Mouse (Mus musculus): ENCODE results near the gene Mucl3. TPM values are rescaled to one million over a fixed set of nuclear protein-coding genes. Genes with fewer than 3 reads are reported as not detected.

The Mucl3 gene
- polyA plus RNA-seq, 1 experiment from 2014 or later: not detected

DNA sequence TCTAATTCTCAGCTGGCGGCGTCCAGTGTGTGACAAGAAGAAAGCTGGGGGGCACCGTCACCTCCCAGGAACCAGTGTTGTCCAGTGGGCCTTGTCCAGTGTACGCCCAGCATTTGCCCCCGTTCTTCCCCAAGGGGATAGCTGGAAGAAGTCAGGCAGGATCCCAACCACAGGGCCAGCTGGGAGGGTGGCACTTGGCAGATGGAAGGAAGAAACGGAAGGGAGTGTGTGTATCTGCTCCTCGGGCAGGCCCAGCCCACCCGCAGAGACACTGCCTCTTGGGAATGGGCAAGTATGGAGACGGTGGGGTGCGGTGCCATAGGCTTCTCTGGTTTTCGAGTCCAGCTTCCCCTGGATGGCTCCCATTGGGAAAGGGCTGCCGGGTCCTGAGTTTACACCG lies 38.5 kb upstream of the Mucl3 start:
- H3K9ac ChIP-seq (replicated peaks): no peak overlapping the region
- H3K4me1 ChIP-seq (ENCODE audit: insufficient read depth): no peaks in the 10 kb centered on the region
- H3K4me3 ChIP-seq (ENCODE audit: low read depth, low read length): no peak overlapping the region
- no peak overlapping the region for H3K4me2 ChIP-seq (ENCODE audit: low read depth, low read length)
- H3K27me3 ChIP-seq (ENCODE audit: insufficient read depth, low read length): no peaks in the 10 kb centered on the region
- 70% methylated on average over 13 of the region's 13 CpGs for WGBS (ENCODE audit: insufficient replicate concordance)
- TF ChIP-seq CTCF (IDR thresholded peaks at IDR 0.05; ENCODE audit: low read depth) (no peak), EP300 (IDR thresholded peaks at IDR 0.05; ENCODE audit: low read depth) (no peak)
- no peaks in the 10 kb centered on the region for H3K9me3 ChIP-seq (ENCODE audit: low read length)
- no peak overlapping the region for H3K27ac ChIP-seq (ENCODE audit: low read depth)
- no peaks in the 10 kb centered on the region for H3K36me3 ChIP-seq (replicated peaks; ENCODE audit: insufficient read depth, low read length)
- DNase-seq (no peak), ATAC-seq (no peak)

DNA sequence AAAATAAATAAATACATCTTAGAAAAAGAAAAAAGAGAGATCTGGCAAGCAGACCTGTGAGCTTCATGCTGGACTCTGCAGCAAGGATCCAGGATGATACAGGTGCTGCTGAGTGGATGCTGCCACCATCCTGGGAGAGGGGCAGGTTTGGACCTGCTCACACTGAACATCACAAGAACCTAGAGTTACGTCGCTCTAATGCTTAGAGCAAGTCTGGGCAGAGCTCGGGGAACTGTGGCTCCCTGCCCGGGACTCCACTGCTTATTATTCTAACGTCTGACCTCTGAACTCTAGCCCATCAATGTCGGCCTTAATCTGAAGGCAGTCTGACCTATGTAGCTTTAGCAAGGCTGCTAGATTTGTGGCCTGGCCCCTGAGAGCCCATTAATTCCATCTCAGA lies 37.1 kb upstream of the Mucl3 start:
- no peaks in the 10 kb centered on the region for H3K9me3 ChIP-seq (ENCODE audit: low read length)
- WGBS (ENCODE audit: insufficient replicate concordance): 45% methylated on average over 6 of the region's 6 CpGs
- H3K4me2 ChIP-seq (ENCODE audit: low read depth, low read length): no peak overlapping the region
- no peaks in the 10 kb centered on the region for H3K4me1 ChIP-seq (ENCODE audit: insufficient read depth)
- no peaks in the 10 kb centered on the region for H3K36me3 ChIP-seq (replicated peaks; ENCODE audit: insufficient read depth, low read length)
- no peak for ATAC-seq
- H3K4me3 ChIP-seq (ENCODE audit: low read depth, low read length): no peak overlapping the region
- H3K9ac ChIP-seq (replicated peaks): no peak overlapping the region
- no peaks in the 10 kb centered on the region for H3K27me3 ChIP-seq (ENCODE audit: insufficient read depth, low read length)
- no peak for TF ChIP-seq CTCF (IDR thresholded peaks at IDR 0.05; ENCODE audit: low read depth)
- TF ChIP-seq EP300 (IDR thresholded peaks at IDR 0.05; ENCODE audit: low read depth): no peak
- no peak overlapping the region for H3K27ac ChIP-seq (ENCODE audit: low read depth)
- DNase-seq: no peak

DNA sequence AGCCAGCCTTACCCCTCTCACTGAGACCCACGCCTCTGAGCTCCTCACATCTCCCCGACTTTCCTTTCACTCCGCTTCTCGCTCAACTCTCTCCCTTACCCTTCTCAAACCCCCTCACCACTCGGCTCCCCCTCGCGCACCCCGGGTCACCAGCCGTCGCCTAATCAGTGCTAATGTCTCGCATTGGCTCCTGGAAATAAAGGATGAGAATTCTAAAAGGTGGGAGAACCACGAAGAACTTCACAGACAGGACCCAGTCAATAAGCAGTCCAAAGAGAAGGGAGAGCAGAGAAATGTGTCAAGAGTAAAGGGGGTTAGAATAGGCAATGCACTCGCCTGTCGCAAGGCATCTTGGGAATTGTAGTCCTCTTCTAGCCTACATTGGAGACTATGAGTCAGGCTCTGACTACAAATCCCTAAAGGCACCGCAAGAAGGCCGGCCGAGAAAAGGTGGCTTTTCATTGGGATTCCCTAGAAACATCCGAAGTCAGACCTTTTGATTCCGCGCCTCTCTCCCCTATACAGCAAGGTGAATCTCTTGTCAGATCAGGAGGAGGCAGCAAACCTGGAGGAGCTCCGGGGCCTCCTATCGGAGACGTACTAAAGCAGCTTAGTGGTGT lies 30.0 kb upstream of the Mucl3 start, which contains the start of gene Gtf2h4:
Gene Gtf2h4, minus strand, starts transcription at position 324 of the 620 bp plus-strand sequence.
- H3K36me3 ChIP-seq (replicated peaks; ENCODE audit: insufficient read depth, low read length): 0 out of 2 replicates have a peak, but pooled peaks cover 5% of the 10 kb centered on the region
- H3K4me2 ChIP-seq (ENCODE audit: low read depth, low read length): peak within 1 kb of the TSS; percentile 93
- DNase-seq: peak; percentile 83
- H3K9me3 ChIP-seq (ENCODE audit: low read length): no peaks in the 10 kb centered on the region
- ATAC-seq: peak; percentile 100
- TF ChIP-seq CTCF (IDR thresholded peaks at IDR 0.05; ENCODE audit: low read depth) (no peak), EP300 (IDR thresholded peaks at IDR 0.05; ENCODE audit: low read depth) (no peak)
- WGBS (ENCODE audit: insufficient replicate concordance): 1% methylated on average over 23 of the region's 23 CpGs
- peak within 1 kb of the TSS; percentile 90 for H3K9ac ChIP-seq (replicated peaks)
- H3K27ac ChIP-seq (ENCODE audit: low read depth): 0 out of 2 replicates have a peak within 1 kb of the TSS, but pooled peaks have one; percentile 34
- H3K4me3 ChIP-seq (ENCODE audit: low read depth, low read length): peak within 1 kb of the TSS; percentile 84
- H3K27me3 ChIP-seq (ENCODE audit: insufficient read depth, low read length): no peaks in the 10 kb centered on the region
- H3K4me1 ChIP-seq (ENCODE audit: insufficient read depth): peaks cover 3% of the 10 kb centered on the region

DNA sequence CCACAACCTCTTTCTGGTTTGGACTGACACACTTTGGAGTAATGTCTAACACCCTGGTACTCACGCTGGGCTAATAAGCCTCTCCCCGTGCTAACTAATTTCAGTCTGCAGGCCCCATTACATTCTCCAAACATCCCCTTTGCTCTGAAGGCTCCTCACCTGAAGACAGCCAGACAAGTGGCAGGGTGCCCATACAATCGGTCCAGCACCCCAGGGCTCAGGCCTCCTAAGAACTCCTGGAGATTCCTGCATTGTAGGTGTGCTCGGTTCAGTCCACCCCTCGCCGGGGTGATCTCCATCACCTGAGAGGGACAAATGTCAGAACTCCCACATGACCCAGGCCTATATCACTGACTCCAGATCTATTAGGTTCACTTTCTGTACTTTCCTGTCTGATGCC lies 29.0 kb upstream of the Mucl3 start:
- Histone ChIP-seq H3K9ac (replicated peaks) (no peak overlapping the region), H3K4me2 (ENCODE audit: low read depth, low read length) (no peak overlapping the region), H3K4me1 (ENCODE audit: insufficient read depth) (peaks cover 3% of the 10 kb centered on the region), H3K4me3 (ENCODE audit: low read depth, low read length) (no peak overlapping the region), H3K9me3 (ENCODE audit: low read length) (no peaks in the 10 kb centered on the region), H3K27me3 (ENCODE audit: insufficient read depth, low read length) (no peaks in the 10 kb centered on the region), H3K27ac (ENCODE audit: low read depth) (no peak overlapping the region), H3K36me3 (replicated peaks; ENCODE audit: insufficient read depth, low read length) (0 out of 2 replicates have a peak, but pooled peaks cover 5% of the 10 kb centered on the region)
- ATAC-seq (no peak), DNase-seq (no peak)
- TF ChIP-seq EP300 (IDR thresholded peaks at IDR 0.05; ENCODE audit: low read depth) (no peak), CTCF (IDR thresholded peaks at IDR 0.05; ENCODE audit: low read depth) (no peak)
- 84% methylated on average over 6 of the region's 6 CpGs for WGBS (ENCODE audit: insufficient replicate concordance)

DNA sequence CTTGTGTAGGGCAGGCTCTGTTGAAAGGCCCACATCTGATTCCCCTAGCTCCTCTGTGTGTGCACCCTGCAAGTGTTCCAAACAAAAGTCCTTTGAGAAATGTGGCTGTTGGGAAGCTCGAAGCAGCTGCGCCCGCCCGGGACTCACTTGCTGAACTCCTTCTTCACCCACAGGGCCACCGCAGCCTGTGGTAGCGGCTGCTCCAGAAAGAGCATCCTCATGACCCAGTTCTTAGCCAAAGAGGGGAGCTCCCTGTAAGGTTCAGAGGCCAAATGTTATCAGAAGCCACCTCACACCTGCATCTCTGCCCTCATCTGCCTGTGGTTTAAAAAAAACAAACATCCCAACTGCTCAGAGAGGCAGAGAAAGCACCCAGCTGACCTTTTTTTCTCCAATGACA lies 28.4 kb upstream of the Mucl3 start:
- Histone ChIP-seq H3K4me2 (ENCODE audit: low read depth, low read length) (no peak overlapping the region), H3K4me1 (ENCODE audit: insufficient read depth) (peaks cover 7% of the 10 kb centered on the region), H3K27me3 (ENCODE audit: insufficient read depth, low read length) (no peaks in the 10 kb centered on the region), H3K36me3 (replicated peaks; ENCODE audit: insufficient read depth, low read length) (0 out of 2 replicates have a peak, but pooled peaks cover 5% of the 10 kb centered on the region), H3K9ac (replicated peaks) (no peak overlapping the region), H3K4me3 (ENCODE audit: low read depth, low read length) (no peak overlapping the region), H3K27ac (ENCODE audit: low read depth) (no peak overlapping the region), H3K9me3 (ENCODE audit: low read length) (no peaks in the 10 kb centered on the region)
- TF ChIP-seq EP300 (IDR thresholded peaks at IDR 0.05; ENCODE audit: low read depth): no peak
- no peak for TF ChIP-seq CTCF (IDR thresholded peaks at IDR 0.05; ENCODE audit: low read depth)
- DNase-seq: no peak
- no peak for ATAC-seq
- WGBS (ENCODE audit: insufficient replicate concordance): 84% methylated on average over 6 of the region's 6 CpGs

DNA sequence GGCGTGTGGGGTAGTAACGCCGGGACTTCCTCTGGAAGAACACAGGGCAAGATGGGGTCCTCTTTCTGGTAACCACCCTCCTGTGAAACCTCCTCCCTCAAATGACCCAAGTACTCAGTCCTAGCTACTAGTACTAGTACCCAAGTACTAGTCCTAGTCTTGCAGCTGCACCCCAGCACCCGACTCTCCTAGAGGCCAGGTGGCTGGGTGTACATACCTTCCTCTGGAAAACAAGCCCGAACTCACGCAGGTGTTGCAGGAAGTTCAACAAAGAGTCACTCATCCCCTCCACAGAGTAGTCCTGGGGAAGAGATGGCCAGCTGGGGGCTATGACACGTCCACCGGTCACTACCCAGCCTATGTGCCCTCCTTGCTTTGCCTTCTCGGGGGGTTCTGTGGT lies 26.2 kb upstream of the Mucl3 start:
- TF ChIP-seq EP300 (IDR thresholded peaks at IDR 0.05; ENCODE audit: low read depth) (no peak), CTCF (IDR thresholded peaks at IDR 0.05; ENCODE audit: low read depth) (no peak)
- H3K27me3 ChIP-seq (ENCODE audit: insufficient read depth, low read length): no peaks in the 10 kb centered on the region
- H3K36me3 ChIP-seq (replicated peaks; ENCODE audit: insufficient read depth, low read length): 0 out of 2 replicates have a peak, but pooled peaks cover 5% of the 10 kb centered on the region
- peaks cover 10% of the 10 kb centered on the region for H3K4me1 ChIP-seq (ENCODE audit: insufficient read depth)
- no peaks in the 10 kb centered on the region for H3K9me3 ChIP-seq (ENCODE audit: low read length)
- WGBS (ENCODE audit: insufficient replicate concordance): 86% methylated on average over 9 of the region's 9 CpGs
- H3K4me2 ChIP-seq (ENCODE audit: low read depth, low read length): no peak overlapping the region
- no peak overlapping the region for H3K9ac ChIP-seq (replicated peaks)
- no peak overlapping the region for H3K4me3 ChIP-seq (ENCODE audit: low read depth, low read length)
- ATAC-seq (no peak), DNase-seq (no peak)
- H3K27ac ChIP-seq (ENCODE audit: low read depth): no peak overlapping the region

Data from liver, postnatal 0 days (tissue).